Mouse (Mus musculus) urinary bladder, adult 2 months (tissue): ENCODE measurements around the gene Upb1. TPM values are rescaled to one million over a fixed set of nuclear protein-coding genes. Genes with fewer than 3 reads are reported as not detected.
"Not testable (repeated sequence)": the region's sequence is repeated elsewhere in the genome, so short reads cannot be mapped to it uniquely, and the experiment has no call there.

Experiments
- DNase-seq: peaks from one replicate; pipeline ENCODE4 v3.0.0; 2022; ENCODE audit warnings: low spot score
- polyA plus RNA-seq: library from polyadenylated mRNA; depleted of rRNA; stranded (reverse); fragments of >200 nt; gene quantifications from 2 replicates; pipeline ENCODE4 v1.2.3, GENCODE M21; 2012; rRNA removed

Upb1 gene
- polyA plus RNA-seq = 0.90 and 1.0 TPM in 2 replicates

- DNase-seq = no peak
Measured at GRCm38 (mm10) chr10:75400958-75401357, at the start of gene Upb1. Gene Upb1, plus strand, starts transcription at chr10:75401115.

GRCm38 (mm10) chr10:75352541-75352940, 48.4 kb upstream of the Upb1 start:
- no peak for DNase-seq

GRCm38 (mm10) chr10:75353838-75354241, 47.1 kb upstream of the Upb1 start:
- DNase-seq = not testable (repeated sequence)

- DNase-seq = no peak
Measured at GRCm38 (mm10) chr10:75355341-75355740, 45.6 kb upstream of the Upb1 start.

- not testable (repeated sequence) for DNase-seq
Measured at GRCm38 (mm10) chr10:75364214-75364690, 36.7 kb upstream of the Upb1 start.

- DNase-seq = no peak
Measured at GRCm38 (mm10) chr10:75364796-75365195, 36.1 kb upstream of the Upb1 start.

- no peak for DNase-seq
Measured at GRCm38 (mm10) chr10:75365231-75365633, 35.7 kb upstream of the Upb1 start.

GRCm38 (mm10) chr10:75373655-75374351, 27.1 kb upstream of the Upb1 start:
- DNase-seq = not testable (repeated sequence)

- no peak for DNase-seq
Measured at GRCm38 (mm10) chr10:75378688-75379087, 22.2 kb upstream of the Upb1 start.

GRCm38 (mm10) chr10:75390156-75390555, 10.8 kb upstream of the Upb1 start:
- no peak for DNase-seq

GRCm38 (mm10) chr10:75390832-75391231, 10.1 kb upstream of the Upb1 start:
- no peak for DNase-seq

GRCm38 (mm10) chr10:75394796-75395195, 6.1 kb upstream of the Upb1 start:
- DNase-seq = no peak

- DNase-seq = no peak
Measured at GRCm38 (mm10) chr10:75396966-75397365, 3.9 kb upstream of the Upb1 start.

GRCm38 (mm10) chr10:75405916-75406315, 5.0 kb downstream of the Upb1 start:
- DNase-seq = no peak

- no peak for DNase-seq
Measured at GRCm38 (mm10) chr10:75406755-75407154, 5.8 kb downstream of the Upb1 start.

GRCm38 (mm10) chr10:75407741-75408140, 6.8 kb downstream of the Upb1 start:
- DNase-seq = no peak

- not testable (repeated sequence) for DNase-seq
Measured at GRCm38 (mm10) chr10:75411343-75412113, 10.6 kb downstream of the Upb1 start.

GRCm38 (mm10) chr10:75412114-75413103, 11.5 kb downstream of the Upb1 start:
- DNase-seq = no peak

GRCm38 (mm10) chr10:75414925-75415324, 14.0 kb downstream of the Upb1 start:
- DNase-seq = no peak

- no peak for DNase-seq
Measured at GRCm38 (mm10) chr10:75417363-75418042, 16.6 kb downstream of the Upb1 start.

- no peak for DNase-seq
Measured at GRCm38 (mm10) chr10:75418747-75419146, 17.8 kb downstream of the Upb1 start.
